Mouse (Mus musculus) adrenal gland, postnatal 10 days (tissue): Measurements from ENCODE around the gene Stk33. TPM values are rescaled to one million over a fixed set of nuclear protein-coding genes. Genes with fewer than 3 reads are reported as not detected.

Experiments
- DNase-seq: peaks from one replicate; pipeline ENCODE4 v3.0.0; 2021; ENCODE audit warnings: mixed read lengths
- total RNA-seq, 2 experiments: library from RNA; stranded (reverse); gene quantifications; 2 replicates each; pipeline ENCODE4 v1.2.3; 2021

Stk33 gene
- total RNA-seq, 2 experiments from 2014 or later = 0.76 to 0.84 TPM

- DNase-seq = no peak
Measured at GRCm38 (mm10) chr7:109238724-109239123, 200.2 kb downstream of the Stk33 start.

DNA sequence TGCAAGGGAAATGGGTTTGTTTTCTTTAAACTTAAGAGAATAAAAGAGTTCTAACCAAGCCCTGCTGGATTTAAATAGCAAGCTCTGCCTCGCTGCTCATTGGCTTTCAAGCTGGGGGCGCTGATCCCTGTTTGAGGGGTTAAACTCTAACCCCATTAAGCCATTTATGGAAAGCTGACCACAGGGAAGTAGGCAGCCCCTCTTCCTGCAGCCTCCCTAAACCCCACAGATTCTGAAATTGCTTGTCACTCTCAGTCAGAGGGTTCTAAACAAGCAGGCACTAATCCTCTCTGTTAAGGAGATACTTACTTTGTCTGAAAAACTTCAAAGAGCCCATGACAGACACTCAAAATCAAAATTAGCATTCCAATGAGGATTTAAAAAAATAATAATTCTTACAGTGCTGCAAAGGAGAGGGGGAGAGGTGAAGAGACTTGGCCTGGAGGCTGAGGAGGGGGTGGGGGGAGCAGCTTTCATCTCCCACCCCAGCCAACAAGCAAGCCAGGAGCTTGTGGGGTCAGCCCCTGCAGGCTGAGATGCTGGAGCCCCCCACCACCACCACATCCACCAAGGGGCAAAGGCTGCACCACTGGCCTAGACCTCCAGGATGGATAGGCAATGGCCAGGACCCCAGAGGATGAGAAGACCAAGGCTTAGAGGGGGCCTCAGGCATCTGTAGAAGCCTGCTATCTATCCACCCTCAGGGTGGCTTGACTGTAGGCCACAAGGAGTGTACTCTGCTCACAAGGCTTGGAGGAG is 203.8 kb downstream of the Stk33 start:
- no peak for DNase-seq

DNA sequence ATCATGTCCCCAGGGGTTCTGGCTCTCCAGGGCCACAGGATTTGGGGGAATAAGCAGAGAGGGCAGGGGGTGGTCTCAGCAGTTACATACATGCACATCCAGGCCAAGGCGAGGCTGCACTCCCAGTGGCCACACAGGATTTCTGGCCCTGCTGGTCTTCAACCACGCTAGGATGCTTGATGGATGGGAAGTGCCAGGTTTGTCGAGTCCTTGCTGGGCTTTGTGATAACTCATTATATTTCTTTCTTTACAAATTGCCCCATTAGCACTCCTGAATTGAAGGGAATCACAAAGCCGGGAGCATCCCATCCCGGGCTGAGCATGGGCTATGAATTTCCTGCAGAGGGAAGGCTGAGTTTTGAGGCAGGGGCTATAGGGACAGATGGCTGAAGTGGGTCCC is 204.4 kb downstream of the Stk33 start:
- DNase-seq = no peak

GRCm38 (mm10) chr7:109231881-109232321 is 207.0 kb downstream of the Stk33 start:
- no peak for DNase-seq

- no peak for DNase-seq
Measured at GRCm38 (mm10) chr7:109231307-109231706, 207.6 kb downstream of the Stk33 start.

DNA sequence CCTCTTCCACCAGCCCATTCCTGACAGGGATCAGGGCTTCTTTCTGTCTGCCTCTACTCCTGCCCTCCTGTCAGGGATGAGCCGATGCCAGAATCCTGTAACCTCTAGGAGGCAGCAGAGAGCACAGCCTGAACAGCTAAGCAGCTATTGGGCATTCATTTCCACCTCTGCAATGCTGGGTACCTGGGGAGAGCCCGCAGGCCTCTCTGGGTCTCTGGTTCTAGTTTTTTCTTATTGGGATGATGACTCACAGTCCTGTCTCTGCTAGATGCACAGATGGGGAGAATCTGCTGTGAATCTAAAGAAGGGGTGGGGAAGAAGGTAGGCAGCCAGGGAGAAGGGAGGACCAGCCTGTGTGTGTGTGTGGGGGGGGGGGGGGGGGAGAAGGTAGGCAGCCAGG is 208.1 kb downstream of the Stk33 start:
- DNase-seq = peak; percentile 82

Other genes starting within 250 kb of the Stk33 start
- gene Trim66, start 69.1 kb upstream of the Stk33 start, total RNA-seq = under 1 TPM; 0.48 to 0.85 TPM
- 100 to 1,000 TPM; 227 to 237 TPM for gene Rpl27a, start 80.1 kb upstream of the Stk33 start, total RNA-seq